Mouse (Mus musculus): ENCODE results near the gene Tssk3. TPM values are rescaled to one million over a fixed set of nuclear protein-coding genes. Genes with fewer than 3 reads are reported as not detected.
"Not testable (repeated sequence)": the region's sequence is repeated elsewhere in the genome, so short reads cannot be mapped to it uniquely, and the experiment has no call there.

Tssk3 gene
- polyA plus RNA-seq, 1 experiment from 2014 or later, result not detected

DNA sequence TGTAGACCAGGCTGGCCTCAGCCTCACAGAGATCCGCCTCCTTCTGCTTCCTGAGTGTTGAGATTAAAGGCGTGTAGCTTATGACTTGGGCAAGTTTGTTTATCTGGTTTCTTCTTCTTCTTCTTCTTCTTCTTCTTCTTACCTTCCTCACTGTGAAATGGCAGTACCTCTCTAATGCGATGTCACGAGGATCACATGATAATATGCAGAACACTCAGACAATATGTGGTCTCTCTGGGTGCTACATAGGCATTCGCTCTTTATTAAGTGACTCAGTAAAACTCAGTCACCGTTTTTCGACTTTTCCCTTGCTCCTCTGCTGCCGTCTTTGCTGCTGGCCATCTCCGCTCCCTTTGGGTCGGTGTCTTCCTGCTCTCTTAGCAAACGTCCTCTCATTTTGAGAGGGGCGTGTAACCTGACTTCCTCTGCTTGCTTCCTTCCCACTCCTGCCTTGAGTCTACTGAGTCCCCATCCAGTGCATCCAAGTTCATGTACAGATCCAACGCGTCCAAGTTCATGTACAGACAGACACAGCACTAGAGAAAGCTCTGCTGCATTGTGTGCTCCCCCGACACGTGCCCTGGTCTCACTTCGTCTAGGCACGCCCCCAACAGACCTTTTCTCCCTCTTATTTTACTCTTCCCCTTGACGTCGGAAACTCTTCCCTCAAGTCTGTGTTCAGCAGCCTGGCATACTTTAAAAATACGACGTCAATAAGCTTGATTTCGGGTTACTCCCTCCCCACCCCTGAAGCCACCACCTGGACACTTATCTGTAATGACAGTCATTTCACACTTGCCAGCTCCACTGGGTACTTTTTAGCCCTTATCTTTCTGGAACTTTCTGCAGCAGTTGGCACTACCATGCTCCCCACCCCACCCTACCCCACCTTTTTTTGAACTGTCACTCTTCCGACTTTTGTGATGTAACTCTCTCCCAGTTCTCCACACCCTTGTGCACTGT lies 27.4 kb downstream of the Tssk3 start:
- ATAC-seq, result no peak
- no peaks in the 10 kb centered on the region for H3K9me3 ChIP-seq (ENCODE audit: control insufficient read depth)
- TF ChIP-seq CTCF (IDR thresholded peaks at IDR 0.05; ENCODE audit: low read depth), result no peak

DNA sequence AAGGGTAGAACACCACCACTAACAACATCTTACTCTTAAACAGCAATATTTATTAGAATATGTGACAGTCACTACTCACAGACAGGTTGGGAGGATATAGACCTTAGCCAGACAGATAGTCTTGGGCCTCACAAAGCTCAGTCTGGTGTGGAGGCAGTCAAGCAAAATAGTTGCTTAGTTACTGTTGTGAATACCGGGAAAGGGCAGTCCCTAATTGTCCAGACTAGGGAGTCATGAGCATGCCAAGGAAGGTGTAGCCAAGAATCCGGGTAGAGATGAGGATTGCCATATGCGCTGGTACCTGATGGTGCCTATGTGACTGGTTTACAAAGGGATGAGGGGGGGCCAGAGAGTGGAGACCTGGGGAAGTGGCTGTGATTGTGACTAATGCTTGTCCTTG lies 28.7 kb downstream of the Tssk3 start:
- WGBS, result 39% methylated on average over 3 of the region's 3 CpGs

More for the DNA sequence above, 27.4 kb downstream of the Tssk3 start:
- Histone ChIP-seq H3K4me1 (replicated peaks; ENCODE audit: control insufficient read depth, insufficient read depth, low read length) (0 out of 2 replicates have a peak, but pooled peaks cover 3% of the 10 kb centered on the region), H3K9ac (ENCODE audit: low read depth, low read length) (peak overlapping the region; percentile 3; the same call in 1 of the 2 replicates), H3K36me3 (ENCODE audit: control insufficient read depth, insufficient read depth) (peaks cover 48% of the 10 kb centered on the region), H3K27me3 (replicated peaks; ENCODE audit: control insufficient read depth, insufficient read depth, low read length) (no peaks in the 10 kb centered on the region), H3K27ac (ENCODE audit: low read depth, low read length) (peak overlapping the region; percentile 28), H3K4me3 (ENCODE audit: low read depth, low read length) (no peak overlapping the region), H3K4me2 (replicated peaks; ENCODE audit: low read depth) (0 out of 2 replicates have a peak overlapping the region, but pooled peaks have one; percentile 81)
- 80% methylated on average over 24 of the region's 24 CpGs for WGBS

GRCm38 (mm10) chr4:129461183-129461960 lies 29.4 kb downstream of the Tssk3 start, which contains the start of gene Bsdc1:
TSS of gene Bsdc1 (plus strand) at chr4:129461581.
- no peaks in the 10 kb centered on the region for H3K9me3 ChIP-seq (ENCODE audit: control insufficient read depth)
- H3K9ac ChIP-seq (ENCODE audit: low read depth, low read length), result peak within 1 kb of the TSS; percentile 86
- TF ChIP-seq CTCF (IDR thresholded peaks at IDR 0.05; ENCODE audit: low read depth), result 0 out of 2 replicates have a peak, but pooled peaks have one; percentile 8
- peak; percentile 99 for ATAC-seq
- H3K27me3 ChIP-seq (replicated peaks; ENCODE audit: control insufficient read depth, insufficient read depth, low read length), result no peaks in the 10 kb centered on the region
- peaks cover 28% of the 10 kb centered on the region for H3K36me3 ChIP-seq (ENCODE audit: control insufficient read depth, insufficient read depth)
- H3K4me1 ChIP-seq (replicated peaks; ENCODE audit: control insufficient read depth, insufficient read depth, low read length), result 0 out of 2 replicates have a peak, but pooled peaks cover 3% of the 10 kb centered on the region
- peak within 1 kb of the TSS; percentile 81 for H3K4me2 ChIP-seq (replicated peaks; ENCODE audit: low read depth)
- WGBS, result under 1% methylated on average over 44 of the region's 46 CpGs
- peak within 1 kb of the TSS; percentile 73 for H3K4me3 ChIP-seq (ENCODE audit: low read depth, low read length)
- H3K27ac ChIP-seq (ENCODE audit: low read depth, low read length), result peak within 1 kb of the TSS; percentile 81

More for the DNA sequence above, 28.7 kb downstream of the Tssk3 start:
- H3K4me2 ChIP-seq (replicated peaks; ENCODE audit: low read depth), result peak overlapping the region; percentile 81
- H3K9me3 ChIP-seq (ENCODE audit: control insufficient read depth), result no peaks in the 10 kb centered on the region
- 0 out of 2 replicates have a peak, but pooled peaks cover 3% of the 10 kb centered on the region for H3K4me1 ChIP-seq (replicated peaks; ENCODE audit: control insufficient read depth, insufficient read depth, low read length)
- H3K9ac ChIP-seq (ENCODE audit: low read depth, low read length), result peak overlapping the region; percentile 86
- ATAC-seq, result no peak
- TF ChIP-seq CTCF (IDR thresholded peaks at IDR 0.05; ENCODE audit: low read depth), result no peak
- peaks cover 35% of the 10 kb centered on the region for H3K36me3 ChIP-seq (ENCODE audit: control insufficient read depth, insufficient read depth)
- H3K4me3 ChIP-seq (ENCODE audit: low read depth, low read length), result peak overlapping the region; percentile 73
- H3K27ac ChIP-seq (ENCODE audit: low read depth, low read length), result peak overlapping the region; percentile 81; the same call in 1 of the 2 replicates
- no peaks in the 10 kb centered on the region for H3K27me3 ChIP-seq (replicated peaks; ENCODE audit: control insufficient read depth, insufficient read depth, low read length)

DNA sequence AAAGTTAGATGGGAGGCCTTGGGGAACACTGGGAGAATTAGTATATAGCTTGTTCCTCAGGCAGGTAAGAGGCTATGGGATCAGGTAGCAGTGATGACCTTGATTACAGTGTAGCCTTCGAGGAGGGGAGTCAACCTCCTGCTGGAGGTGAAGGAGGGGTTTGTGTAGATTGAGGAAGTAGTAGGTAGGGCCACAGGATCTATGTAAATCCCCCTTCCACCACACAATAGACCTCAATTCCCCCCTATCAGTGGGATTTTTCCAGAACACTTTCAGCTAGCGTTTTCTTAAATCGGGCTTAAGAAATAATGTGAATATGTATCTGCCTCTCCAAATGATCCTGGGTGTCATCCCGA lies 30.0 kb downstream of the Tssk3 start:
- H3K4me3 ChIP-seq (ENCODE audit: low read depth, low read length), result peak overlapping the region; percentile 32
- WGBS, result 2% methylated on average over 4 of the region's 4 CpGs
- H3K36me3 ChIP-seq (ENCODE audit: control insufficient read depth, insufficient read depth), result peaks cover 22% of the 10 kb centered on the region
- H3K4me2 ChIP-seq (replicated peaks; ENCODE audit: low read depth), result peak overlapping the region; percentile 68
- peak overlapping the region; percentile 32 for H3K9ac ChIP-seq (ENCODE audit: low read depth, low read length)
- no peaks in the 10 kb centered on the region for H3K9me3 ChIP-seq (ENCODE audit: control insufficient read depth)
- H3K27ac ChIP-seq (ENCODE audit: low read depth, low read length), result peak overlapping the region; percentile 74
- ATAC-seq, result no peak
- no peak for TF ChIP-seq CTCF (IDR thresholded peaks at IDR 0.05; ENCODE audit: low read depth)
- 0 out of 2 replicates have a peak, but pooled peaks cover 3% of the 10 kb centered on the region for H3K4me1 ChIP-seq (replicated peaks; ENCODE audit: control insufficient read depth, insufficient read depth, low read length)
- H3K27me3 ChIP-seq (replicated peaks; ENCODE audit: control insufficient read depth, insufficient read depth, low read length), result no peaks in the 10 kb centered on the region

DNA sequence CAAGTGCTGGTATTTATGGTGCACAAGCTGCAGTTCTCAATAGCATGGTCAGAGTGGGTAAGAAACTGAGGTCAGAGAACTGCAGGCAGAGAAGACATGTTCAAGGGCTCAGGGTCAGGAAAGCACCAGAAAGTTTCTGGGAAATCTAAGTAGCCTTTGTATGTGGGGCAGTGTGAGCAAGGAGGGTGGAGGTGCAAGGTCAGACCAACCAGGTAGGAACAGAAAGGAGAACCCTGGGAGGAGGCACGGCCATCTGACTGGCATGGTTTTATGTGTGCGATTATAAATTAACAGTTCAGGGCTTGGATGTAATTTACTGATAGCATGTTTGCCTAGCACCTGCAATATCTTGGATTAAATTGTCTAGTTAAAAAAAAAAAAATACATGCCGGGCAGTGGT lies 31.1 kb downstream of the Tssk3 start:
- Histone ChIP-seq H3K4me2 (replicated peaks; ENCODE audit: low read depth) (no peak overlapping the region), H3K27ac (ENCODE audit: low read depth, low read length) (no peak overlapping the region), H3K9ac (ENCODE audit: low read depth, low read length) (no peak overlapping the region), H3K9me3 (ENCODE audit: control insufficient read depth) (no peaks in the 10 kb centered on the region), H3K36me3 (ENCODE audit: control insufficient read depth, insufficient read depth) (peaks cover 12% of the 10 kb centered on the region; the same call in 1 of the 2 replicates), H3K27me3 (replicated peaks; ENCODE audit: control insufficient read depth, insufficient read depth, low read length) (no peaks in the 10 kb centered on the region), H3K4me1 (replicated peaks; ENCODE audit: control insufficient read depth, insufficient read depth, low read length) (0 out of 2 replicates have a peak, but pooled peaks cover 3% of the 10 kb centered on the region), H3K4me3 (ENCODE audit: low read depth, low read length) (no peak overlapping the region)
- no peak for ATAC-seq
- no peak for TF ChIP-seq CTCF (IDR thresholded peaks at IDR 0.05; ENCODE audit: low read depth)
- WGBS, result 59% methylated on average over 3 of the region's 3 CpGs

GRCm38 (mm10) chr4:129457311-129457710 lies 33.5 kb downstream of the Tssk3 start:
- not testable (repeated sequence) for H3K27me3 ChIP-seq (replicated peaks; ENCODE audit: control insufficient read depth, insufficient read depth, low read length); H3K9me3 ChIP-seq (ENCODE audit: control insufficient read depth); H3K4me3 ChIP-seq (ENCODE audit: low read depth, low read length); H3K27ac ChIP-seq (ENCODE audit: low read depth, low read length); H3K9ac ChIP-seq (ENCODE audit: low read depth, low read length); H3K4me2 ChIP-seq (replicated peaks; ENCODE audit: low read depth); H3K36me3 ChIP-seq (ENCODE audit: control insufficient read depth, insufficient read depth); H3K4me1 ChIP-seq (replicated peaks; ENCODE audit: control insufficient read depth, insufficient read depth, low read length); ATAC-seq
- 75% methylated on average over 2 of the region's 2 CpGs for WGBS
